In the genomic region with DNA sequence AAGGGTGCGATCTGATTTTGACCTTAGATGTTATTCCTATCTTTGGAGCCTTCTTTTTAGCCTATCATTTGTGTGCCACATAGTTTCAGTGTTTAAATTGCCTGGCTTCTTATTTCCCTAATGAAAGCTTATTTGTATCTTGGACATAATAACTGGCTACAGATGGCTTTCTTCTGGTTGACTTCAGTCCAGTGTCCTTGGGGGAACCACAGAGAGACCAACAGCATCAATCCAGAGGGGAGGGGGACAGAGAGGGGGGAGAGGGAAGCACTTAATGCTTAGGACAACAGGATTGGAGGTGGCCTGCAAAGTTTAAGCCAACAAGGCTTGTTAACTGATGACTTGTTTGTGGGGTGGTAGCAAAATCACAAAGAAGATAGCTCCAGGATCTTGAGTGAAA, we compare ENCODE assay signal across 18 mouse cellular contexts.
"Had no signal": no experiment of that assay in that cellular context is flagged by ENCODE, and none has a peak within 500 bp of the region (broad histone marks: within the 10 kb centered on the region; RNA-seq: fewer than 3 reads in every experiment).

No protein-coding gene starts in this region.

- H3K27me3 ChIP-seq: midbrain, embryonic 12.5 days; neural tube, embryonic 13.5 days; neural tube, embryonic 15.5 days had no signal

- H3K9ac ChIP-seq: lung, embryonic 14.5 days; midbrain, embryonic 12.5 days; neural tube, embryonic 13.5 days; neural tube, embryonic 15.5 days had no signal

- DNase-seq: lung, adult 18-20 months; lung, embryonic 14.5 days; lung, postnatal 10 days; lung, postnatal 4 days; midbrain, embryonic 14.5 days; retina, postnatal 1 day; right cerebral cortex, adult 18-20 months; right cerebral cortex, postnatal 25 days; right cerebral cortex, postnatal 4 days; spleen, adult 18-20 months; thymus, adult 18-20 months; thymus, postnatal 14 days; thymus, postnatal 36 days had no signal

- H3K4me1 ChIP-seq: midbrain, embryonic 10.5 days; midbrain, embryonic 12.5 days; neural tube, embryonic 13.5 days had no signal

- H3K36me3 ChIP-seq: midbrain, embryonic 10.5 days; midbrain, embryonic 12.5 days; neural tube, embryonic 13.5 days; neural tube, embryonic 15.5 days had no signal

- H3K9me3 ChIP-seq: midbrain, embryonic 10.5 days; midbrain, embryonic 12.5 days; neural tube, embryonic 13.5 days; neural tube, embryonic 15.5 days had no signal

- H3K4me2 ChIP-seq: lung, embryonic 14.5 days; midbrain, embryonic 12.5 days; neural tube, embryonic 13.5 days; neural tube, embryonic 15.5 days had no signal

- H3K4me3 ChIP-seq: midbrain, embryonic 10.5 days; midbrain, embryonic 12.5 days; myocyte; neural tube, embryonic 13.5 days; neural tube, embryonic 15.5 days had no signal

- H3K27ac ChIP-seq: midbrain, embryonic 10.5 days; midbrain, embryonic 12.5 days; neural tube, embryonic 13.5 days; neural tube, embryonic 15.5 days had no signal
